Mouse (Mus musculus): ENCODE data around the gene Vars2. TPM values are rescaled to one million over a fixed set of nuclear protein-coding genes. Genes with fewer than 3 reads are reported as not detected.

The Vars2 gene
- polyA plus RNA-seq, 1 experiment from 2014 or later: 17.4 TPM

DNA sequence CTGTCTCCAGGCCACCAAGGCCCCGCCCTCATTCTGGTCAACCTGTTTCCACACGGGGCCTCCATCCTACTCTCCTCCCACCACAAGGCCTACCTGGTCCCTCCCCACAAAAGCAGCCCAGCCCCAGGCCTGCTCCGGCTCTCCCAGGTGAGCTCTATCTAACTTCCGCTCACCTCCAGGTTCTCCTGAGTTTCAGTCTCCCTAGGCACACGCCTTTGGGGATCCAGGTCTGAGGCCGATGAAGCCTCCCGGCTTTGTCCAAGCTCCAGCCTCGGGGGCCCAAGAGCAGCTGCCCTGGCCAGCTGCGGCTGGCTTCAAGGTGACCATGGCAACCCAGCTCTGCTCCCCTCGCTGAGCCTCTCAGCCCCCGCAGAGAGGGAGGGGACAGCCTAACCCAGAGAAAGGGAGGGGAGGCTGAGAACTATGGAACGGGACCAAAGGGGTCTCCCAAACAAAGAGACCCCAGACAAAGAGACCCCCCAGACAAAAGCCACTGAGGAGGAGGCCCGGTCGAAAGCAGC, 36.4 kb upstream of the Vars2 start:
- peak overlapping the region; percentile 95 for H3K27ac ChIP-seq (ENCODE audit: low read length)
- no peaks in the 10 kb centered on the region for H3K9me3 ChIP-seq (replicated peaks; ENCODE audit: control insufficient read depth, low read length)
- peak overlapping the region; percentile 78 for H3K9ac ChIP-seq (ENCODE audit: low read length)
- peak; percentile 14 for ATAC-seq (ENCODE audit: insufficient read depth, low FRiP score)
- H3K4me2 ChIP-seq (ENCODE audit: low read depth, low read length): peak overlapping the region; percentile 57
- peaks cover 24% of the 10 kb centered on the region for H3K4me1 ChIP-seq (ENCODE audit: control insufficient read depth, insufficient read depth, low read length)
- no peaks in the 10 kb centered on the region for H3K27me3 ChIP-seq (ENCODE audit: control insufficient read depth, insufficient read depth, low read length)
- peak overlapping the region; percentile 50 for H3K4me3 ChIP-seq (replicated peaks; ENCODE audit: low read length)
- H3K36me3 ChIP-seq (ENCODE audit: control insufficient read depth, insufficient read depth, low read length): no peaks in the 10 kb centered on the region
- WGBS: 2% methylated on average over 14 of the region's 14 CpGs

DNA sequence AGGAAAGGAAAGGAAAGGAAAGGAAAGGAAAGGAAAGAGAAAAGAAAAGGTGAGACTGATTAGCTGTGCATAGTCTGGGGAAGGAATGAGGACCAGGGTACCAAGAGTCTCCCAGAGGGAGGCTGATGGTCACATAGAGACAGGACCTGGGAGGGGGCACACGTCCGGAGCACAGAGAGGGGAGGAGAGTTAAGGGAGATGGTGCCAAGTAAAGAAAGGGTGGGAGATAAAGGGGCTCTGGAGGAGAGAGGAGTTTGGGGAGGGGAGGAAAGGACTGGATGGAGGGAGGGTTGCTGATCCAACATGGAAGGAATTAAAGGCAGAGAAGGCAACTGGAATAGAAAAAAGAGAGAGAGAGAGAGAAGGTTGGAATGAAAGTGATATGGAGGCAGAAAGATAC, 35.7 kb upstream of the Vars2 start:
- H3K4me3 ChIP-seq (replicated peaks; ENCODE audit: low read length): peak overlapping the region; percentile 30
- H3K4me2 ChIP-seq (ENCODE audit: low read depth, low read length): peak overlapping the region; percentile 72
- ATAC-seq (ENCODE audit: insufficient read depth, low FRiP score): no peak
- peak overlapping the region; percentile 82 for H3K27ac ChIP-seq (ENCODE audit: low read length)
- no peaks in the 10 kb centered on the region for H3K9me3 ChIP-seq (replicated peaks; ENCODE audit: control insufficient read depth, low read length)
- WGBS: 18% methylated on average over 2 of the region's 2 CpGs
- H3K4me1 ChIP-seq (ENCODE audit: control insufficient read depth, insufficient read depth, low read length): peaks cover 27% of the 10 kb centered on the region
- H3K9ac ChIP-seq (ENCODE audit: low read length): peak overlapping the region; percentile 47; the same call in 1 of the 2 replicates
- H3K27me3 ChIP-seq (ENCODE audit: control insufficient read depth, insufficient read depth, low read length): no peaks in the 10 kb centered on the region
- no peaks in the 10 kb centered on the region for H3K36me3 ChIP-seq (ENCODE audit: control insufficient read depth, insufficient read depth, low read length)

DNA sequence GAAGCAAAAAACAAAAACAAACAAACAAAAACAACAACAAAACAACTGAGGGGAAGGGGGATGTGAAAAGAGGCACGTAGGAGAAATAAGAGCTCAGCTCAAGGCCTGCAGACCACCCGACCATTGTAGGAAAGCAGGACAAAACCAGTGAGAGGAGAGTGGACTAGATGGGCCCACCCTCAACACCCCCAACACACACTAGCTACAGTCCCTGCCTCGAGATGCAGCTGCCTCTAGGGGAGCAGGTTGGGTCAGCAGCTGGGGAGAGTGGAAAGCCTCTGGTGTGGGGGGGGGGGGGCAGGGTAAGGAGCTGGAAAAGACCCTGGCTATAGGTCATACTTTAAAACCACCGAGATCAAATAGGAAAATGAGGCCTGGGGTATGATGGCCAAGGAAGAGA, 35.2 kb upstream of the Vars2 start:
- Histone ChIP-seq H3K4me3 (replicated peaks; ENCODE audit: low read length) (peak overlapping the region; percentile 74), H3K9ac (ENCODE audit: low read length) (peak overlapping the region; percentile 89), H3K4me1 (ENCODE audit: control insufficient read depth, insufficient read depth, low read length) (peaks cover 31% of the 10 kb centered on the region), H3K27me3 (ENCODE audit: control insufficient read depth, insufficient read depth, low read length) (no peaks in the 10 kb centered on the region), H3K9me3 (replicated peaks; ENCODE audit: control insufficient read depth, low read length) (no peaks in the 10 kb centered on the region), H3K36me3 (ENCODE audit: control insufficient read depth, insufficient read depth, low read length) (no peaks in the 10 kb centered on the region), H3K4me2 (ENCODE audit: low read depth, low read length) (peak overlapping the region; percentile 72), H3K27ac (ENCODE audit: low read length) (peak overlapping the region; percentile 100)
- 22% methylated on average over 4 of the region's 4 CpGs for WGBS
- no peak for ATAC-seq (ENCODE audit: insufficient read depth, low FRiP score)

DNA sequence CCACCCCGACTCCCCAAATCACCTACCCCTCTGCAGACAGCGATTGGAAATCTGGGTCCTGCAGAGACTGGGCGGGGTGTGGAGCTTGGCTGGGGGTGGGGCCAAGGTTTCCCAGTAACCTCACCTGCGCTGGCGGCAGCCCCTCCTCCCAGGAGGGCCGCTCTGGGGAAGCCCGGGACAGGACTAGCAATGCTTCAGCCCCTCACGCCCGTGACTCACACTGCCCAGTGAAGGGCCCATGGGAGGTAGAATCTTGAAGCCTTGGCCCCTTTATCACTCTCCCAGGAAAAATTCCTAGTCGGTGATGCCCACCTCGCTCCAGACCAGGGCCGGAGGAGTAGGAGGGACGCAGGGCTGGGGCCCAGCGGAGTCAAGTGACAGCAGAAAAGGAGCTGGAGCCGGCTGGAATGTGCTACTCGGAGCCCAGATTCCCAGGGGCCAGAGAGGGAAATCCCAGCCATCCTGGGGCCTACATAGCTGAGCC, 34.6 kb upstream of the Vars2 start:
- H3K9ac ChIP-seq (ENCODE audit: low read length): peak overlapping the region; percentile 89
- WGBS: 3% methylated on average over 16 of the region's 16 CpGs
- no peaks in the 10 kb centered on the region for H3K27me3 ChIP-seq (ENCODE audit: control insufficient read depth, insufficient read depth, low read length)
- no peaks in the 10 kb centered on the region for H3K36me3 ChIP-seq (ENCODE audit: control insufficient read depth, insufficient read depth, low read length)
- H3K9me3 ChIP-seq (replicated peaks; ENCODE audit: control insufficient read depth, low read length): no peaks in the 10 kb centered on the region
- peak overlapping the region; percentile 100 for H3K27ac ChIP-seq (ENCODE audit: low read length)
- peak overlapping the region; percentile 72 for H3K4me2 ChIP-seq (ENCODE audit: low read depth, low read length)
- peak overlapping the region; percentile 74 for H3K4me3 ChIP-seq (replicated peaks; ENCODE audit: low read length)
- H3K4me1 ChIP-seq (ENCODE audit: control insufficient read depth, insufficient read depth, low read length): peaks cover 37% of the 10 kb centered on the region
- peak; percentile 30; the same call in 1 of the 2 replicates for ATAC-seq (ENCODE audit: insufficient read depth, low FRiP score)

DNA sequence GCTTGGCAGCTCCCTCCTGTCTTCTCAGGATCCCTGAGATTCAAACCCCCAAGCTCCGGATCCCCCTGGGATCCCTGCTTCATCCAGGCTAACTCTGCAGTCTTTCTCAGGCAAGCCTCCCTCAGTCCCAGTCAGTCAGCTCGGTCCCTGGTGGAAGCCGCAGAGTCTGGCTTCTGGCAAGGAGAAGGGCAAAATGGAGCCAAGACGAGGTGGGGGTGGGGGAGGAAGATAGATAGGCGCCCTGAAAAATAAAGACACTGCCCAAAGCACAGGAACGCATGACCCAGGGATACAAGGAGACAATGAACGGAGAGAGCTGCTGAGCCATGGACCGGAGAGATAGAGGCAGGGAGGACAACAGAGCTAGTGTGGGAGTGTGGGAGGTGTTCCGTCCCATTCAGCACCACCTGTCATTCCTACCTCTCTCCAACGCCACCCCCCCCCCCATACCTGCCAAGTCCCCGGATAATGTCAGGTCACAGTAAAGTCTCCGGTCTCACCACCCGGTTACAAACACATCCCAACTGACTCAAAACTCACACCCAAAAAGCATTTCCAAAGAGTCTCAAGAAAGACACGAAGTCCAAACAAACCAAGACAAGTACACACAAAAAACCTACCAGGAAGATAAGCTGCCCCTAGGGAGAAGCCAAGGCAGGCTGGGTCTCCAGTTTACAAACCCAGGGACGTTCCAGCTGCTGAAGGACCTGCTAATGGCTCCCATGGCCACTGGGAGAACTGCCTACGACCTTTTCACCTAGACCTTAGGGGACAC, 34.0 kb upstream of the Vars2 start:
- WGBS: under 1% methylated on average over 16 of the region's 16 CpGs
- ATAC-seq (ENCODE audit: insufficient read depth, low FRiP score): no peak
- Histone ChIP-seq H3K9me3 (replicated peaks; ENCODE audit: control insufficient read depth, low read length) (no peaks in the 10 kb centered on the region), H3K4me1 (ENCODE audit: control insufficient read depth, insufficient read depth, low read length) (peaks cover 43% of the 10 kb centered on the region), H3K36me3 (ENCODE audit: control insufficient read depth, insufficient read depth, low read length) (no peaks in the 10 kb centered on the region), H3K4me2 (ENCODE audit: low read depth, low read length) (peak overlapping the region; percentile 72), H3K27me3 (ENCODE audit: control insufficient read depth, insufficient read depth, low read length) (no peaks in the 10 kb centered on the region), H3K9ac (ENCODE audit: low read length) (peak overlapping the region; percentile 89), H3K4me3 (replicated peaks; ENCODE audit: low read length) (peak overlapping the region; percentile 74), H3K27ac (ENCODE audit: low read length) (peak overlapping the region; percentile 100)

DNA sequence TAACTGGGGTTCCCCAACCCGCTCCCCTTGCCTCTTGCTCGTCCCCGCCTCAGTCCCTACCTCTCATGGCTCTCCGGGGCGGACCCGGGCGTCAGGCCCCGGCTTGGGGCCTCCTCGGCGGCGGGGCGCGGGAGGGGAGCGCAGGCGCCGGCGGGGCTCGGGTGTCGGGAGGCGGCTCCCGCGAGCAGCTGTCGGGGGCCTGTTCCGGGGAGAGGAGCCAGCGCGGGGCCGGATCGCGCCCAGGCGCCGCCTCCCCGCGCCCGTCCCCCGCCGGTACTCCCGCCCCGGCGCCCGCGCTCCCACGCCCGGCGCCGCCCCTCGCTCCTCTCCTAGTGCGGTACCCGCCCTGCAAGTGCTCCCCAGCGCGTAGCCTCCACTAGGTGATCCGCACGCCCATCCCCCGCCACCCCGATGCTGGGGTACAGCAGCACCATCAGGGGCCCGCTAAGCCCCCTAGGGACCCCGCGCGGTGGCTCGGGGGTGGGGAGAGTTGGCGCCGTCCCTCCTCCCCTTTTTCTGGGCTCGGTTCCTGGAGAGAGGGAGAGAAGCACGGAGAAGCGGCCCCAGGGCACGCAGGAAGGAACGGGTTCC, 33.1 kb upstream of the Vars2 start:
- Histone ChIP-seq H3K4me2 (ENCODE audit: low read depth, low read length) (peak overlapping the region; percentile 72), H3K4me1 (ENCODE audit: control insufficient read depth, insufficient read depth, low read length) (peaks cover 43% of the 10 kb centered on the region), H3K9ac (ENCODE audit: low read length) (peak overlapping the region; percentile 89), H3K36me3 (ENCODE audit: control insufficient read depth, insufficient read depth, low read length) (peaks cover 5% of the 10 kb centered on the region), H3K27me3 (ENCODE audit: control insufficient read depth, insufficient read depth, low read length) (no peaks in the 10 kb centered on the region), H3K4me3 (replicated peaks; ENCODE audit: low read length) (peak overlapping the region; percentile 74), H3K9me3 (replicated peaks; ENCODE audit: control insufficient read depth, low read length) (peaks cover 1% of the 10 kb centered on the region; the same call in 1 of the 2 replicates), H3K27ac (ENCODE audit: low read length) (peak overlapping the region; percentile 100)
- WGBS: 1% methylated on average over 55 of the region's 66 CpGs
- ATAC-seq (ENCODE audit: insufficient read depth, low FRiP score): peak; percentile 83

DNA sequence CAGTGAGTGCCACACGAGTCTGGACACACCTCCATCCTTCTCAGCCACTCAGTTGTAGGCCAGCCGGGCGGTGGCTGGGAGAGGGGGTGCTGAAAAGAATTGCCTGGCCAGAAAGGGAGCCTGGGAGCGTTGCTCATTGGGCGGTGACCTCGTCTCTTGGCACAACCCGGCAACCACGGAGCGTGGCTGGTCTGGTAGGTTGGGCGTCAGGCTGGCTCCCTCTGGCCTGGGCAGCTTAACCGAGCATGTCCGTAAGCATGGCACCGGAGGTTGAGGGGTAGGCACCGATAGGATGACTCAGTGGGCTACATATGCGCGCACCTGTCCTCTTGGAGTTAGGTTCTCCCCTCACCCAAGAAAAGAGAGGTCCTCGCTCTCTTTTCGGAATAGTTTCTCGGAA, 32.5 kb upstream of the Vars2 start:
- H3K27ac ChIP-seq (ENCODE audit: low read length): peak overlapping the region; percentile 100
- peak overlapping the region; percentile 89 for H3K9ac ChIP-seq (ENCODE audit: low read length)
- no peaks in the 10 kb centered on the region for H3K27me3 ChIP-seq (ENCODE audit: control insufficient read depth, insufficient read depth, low read length)
- 2% methylated on average over 19 of the region's 19 CpGs for WGBS
- H3K4me1 ChIP-seq (ENCODE audit: control insufficient read depth, insufficient read depth, low read length): peaks cover 43% of the 10 kb centered on the region
- H3K9me3 ChIP-seq (replicated peaks; ENCODE audit: control insufficient read depth, low read length): peaks cover 4% of the 10 kb centered on the region; the same call in 1 of the 2 replicates
- ATAC-seq (ENCODE audit: insufficient read depth, low FRiP score): peak; percentile 29
- peaks cover 10% of the 10 kb centered on the region for H3K36me3 ChIP-seq (ENCODE audit: control insufficient read depth, insufficient read depth, low read length)
- peak overlapping the region; percentile 74 for H3K4me3 ChIP-seq (replicated peaks; ENCODE audit: low read length)
- H3K4me2 ChIP-seq (ENCODE audit: low read depth, low read length): peak overlapping the region; percentile 72

DNA sequence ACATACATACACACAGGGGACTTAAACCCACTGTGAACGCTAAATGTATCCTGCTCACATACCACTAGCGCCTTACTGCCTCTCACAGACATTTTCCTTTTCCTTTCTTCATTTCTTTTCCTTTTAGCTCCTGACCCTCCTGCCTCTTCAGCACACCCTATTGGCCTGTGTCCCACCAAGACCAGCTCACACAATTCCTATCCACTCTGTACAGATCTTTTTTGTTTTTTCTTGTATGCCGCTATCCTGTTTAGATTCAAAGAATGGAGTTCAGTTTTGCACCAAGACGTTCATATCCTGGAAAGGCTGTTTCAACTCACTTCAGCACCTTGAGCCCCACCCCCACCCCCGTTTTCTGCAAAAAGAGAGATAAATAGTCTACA, 31.1 kb upstream of the Vars2 start:
- peaks cover 11% of the 10 kb centered on the region for H3K36me3 ChIP-seq (ENCODE audit: control insufficient read depth, insufficient read depth, low read length)
- H3K27me3 ChIP-seq (ENCODE audit: control insufficient read depth, insufficient read depth, low read length): no peaks in the 10 kb centered on the region
- peaks cover 40% of the 10 kb centered on the region for H3K4me1 ChIP-seq (ENCODE audit: control insufficient read depth, insufficient read depth, low read length)
- 23% methylated on average over 5 of the region's 5 CpGs for WGBS
- peaks cover 4% of the 10 kb centered on the region; the same call in 1 of the 2 replicates for H3K9me3 ChIP-seq (replicated peaks; ENCODE audit: control insufficient read depth, low read length)
- H3K4me3 ChIP-seq (replicated peaks; ENCODE audit: low read length): peak overlapping the region; percentile 43
- peak overlapping the region; percentile 100 for H3K27ac ChIP-seq (ENCODE audit: low read length)
- peak overlapping the region; percentile 76 for H3K9ac ChIP-seq (ENCODE audit: low read length)
- peak overlapping the region; percentile 64 for H3K4me2 ChIP-seq (ENCODE audit: low read depth, low read length)
- ATAC-seq (ENCODE audit: insufficient read depth, low FRiP score): no peak

Data from stomach, embryonic 16.5 days (tissue).